Mouse (Mus musculus) kidney, postnatal 14 days (tissue): ENCODE measurements around the gene Edil3.

Experiments
- DNase-seq: peaks from one replicate; pipeline ENCODE4 v3.0.0; 2022; ENCODE audit warnings: mixed read lengths

Edil3 gene

DNA sequence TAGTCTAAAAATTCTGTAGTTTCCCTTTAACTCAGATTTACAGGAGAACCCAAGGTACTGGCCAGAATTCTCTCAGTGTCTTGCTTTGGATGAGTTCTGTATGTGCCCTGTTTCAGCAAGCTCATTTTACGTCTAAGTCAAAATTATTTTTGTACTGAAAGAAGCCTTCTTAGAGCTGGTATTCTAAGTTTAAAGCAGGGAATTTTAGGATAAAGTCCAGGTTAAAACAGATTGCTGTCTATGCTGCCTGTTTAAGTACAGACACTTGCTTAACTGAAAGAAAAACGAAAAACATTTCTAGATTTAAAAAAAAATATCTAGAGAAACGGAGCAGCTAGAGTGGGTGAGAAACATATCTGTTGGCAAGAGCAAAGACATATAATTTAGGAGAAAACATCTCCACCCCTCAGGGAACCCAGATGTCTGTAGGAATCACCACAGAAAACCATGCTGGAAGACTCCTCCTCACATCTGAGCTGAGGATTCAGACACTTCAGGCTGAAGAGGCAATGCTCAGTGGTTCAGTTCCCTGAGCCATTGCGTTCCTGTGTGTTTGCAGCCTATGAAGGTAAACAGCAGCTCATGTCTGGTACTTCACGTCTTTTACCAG is 465.5 kb downstream of the Edil3 start:
- DNase-seq: no peak

DNA sequence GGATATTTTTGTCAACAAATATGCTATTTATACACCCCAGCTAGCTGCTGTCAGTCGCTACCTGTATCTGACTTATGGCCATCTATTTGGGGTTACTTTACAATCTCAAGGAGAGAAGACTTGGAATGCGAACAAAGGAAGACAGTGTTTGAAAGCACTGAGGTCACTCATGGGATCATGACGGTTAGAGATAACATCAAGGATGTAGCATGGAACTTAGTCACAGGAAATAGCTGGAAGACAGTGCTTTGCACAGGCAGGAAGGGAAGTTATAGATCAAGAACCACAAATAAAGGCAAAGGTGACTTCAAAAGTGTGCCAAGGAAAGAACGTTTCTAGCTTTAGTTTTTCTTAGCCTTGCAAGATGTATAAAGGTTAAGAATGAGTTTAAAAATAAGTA is 466.9 kb downstream of the Edil3 start:
- peak; percentile 15 for DNase-seq

DNA sequence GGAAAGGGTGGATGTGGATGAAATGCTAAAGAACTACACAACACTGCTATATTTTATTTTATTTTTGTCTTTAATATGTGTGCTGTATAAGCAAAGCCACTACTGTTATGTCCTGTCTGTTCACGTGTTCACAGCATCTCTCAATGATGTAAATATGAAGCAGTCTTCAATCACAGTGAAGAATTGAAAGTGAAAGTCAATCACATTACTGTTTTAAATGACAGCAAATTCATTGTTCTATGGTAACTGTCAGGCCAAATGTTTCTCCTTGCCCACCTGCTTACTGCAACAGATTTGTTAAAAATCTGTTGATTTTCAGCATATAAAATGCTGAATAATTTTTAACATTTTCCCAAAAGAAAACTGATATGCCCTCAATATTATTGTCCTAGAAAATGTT is 499.9 kb downstream of the Edil3 start:
- DNase-seq: no peak

GRCm38 (mm10) chr13:89324282-89324681 is 503.0 kb downstream of the Edil3 start:
- DNase-seq: no peak

DNA sequence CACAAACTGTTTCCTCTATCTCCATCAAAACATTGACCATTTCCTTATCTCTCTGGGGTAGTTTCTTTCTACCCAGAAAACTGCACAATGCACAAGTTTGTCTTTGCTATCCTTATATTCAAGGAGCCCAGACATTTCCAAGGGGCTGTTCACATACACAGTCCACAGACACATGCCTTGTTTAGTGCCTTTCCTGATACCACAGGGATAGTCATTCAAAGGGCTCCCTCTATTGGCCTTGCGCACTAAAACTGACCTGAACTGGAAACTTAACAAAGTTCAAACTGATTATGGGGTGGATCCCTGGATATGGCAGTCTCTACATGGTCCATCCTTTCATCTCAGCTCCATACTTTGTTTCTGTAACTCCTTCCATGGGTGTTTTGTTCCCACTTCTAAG is 513.2 kb downstream of the Edil3 start:
- peak; percentile 19 for DNase-seq

DNA sequence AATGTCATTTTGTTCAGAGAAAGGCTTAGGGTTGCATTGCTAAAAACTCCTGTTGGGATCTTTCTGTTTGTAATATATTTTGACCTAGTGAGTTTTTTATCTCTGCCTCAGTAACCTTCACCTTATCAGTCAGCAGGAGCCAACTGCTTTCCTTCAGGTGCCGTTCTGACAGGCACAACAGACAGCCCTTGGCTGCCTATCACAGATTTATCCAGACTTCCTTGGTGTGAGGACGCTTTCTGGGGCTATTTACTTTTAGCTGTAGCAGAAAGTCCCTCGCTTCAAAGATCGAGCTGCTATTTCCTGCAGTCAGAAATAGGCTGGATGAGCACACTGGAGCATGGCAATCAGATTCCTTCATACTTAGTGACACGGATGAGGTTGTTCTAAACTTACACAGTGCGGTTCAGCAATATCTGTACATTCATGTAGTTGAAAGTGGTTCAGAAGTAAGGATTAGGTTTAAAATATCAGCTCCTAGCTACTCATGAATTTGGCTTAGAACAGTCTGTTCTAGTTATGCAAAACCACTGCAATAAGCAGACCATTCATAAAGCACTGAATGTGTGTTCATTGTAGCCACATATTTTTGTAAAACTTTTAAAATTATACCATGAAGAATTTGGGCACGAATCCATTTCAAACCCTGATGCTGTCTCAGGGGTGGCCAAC is 514.8 kb downstream of the Edil3 start:
- DNase-seq: no peak

DNA sequence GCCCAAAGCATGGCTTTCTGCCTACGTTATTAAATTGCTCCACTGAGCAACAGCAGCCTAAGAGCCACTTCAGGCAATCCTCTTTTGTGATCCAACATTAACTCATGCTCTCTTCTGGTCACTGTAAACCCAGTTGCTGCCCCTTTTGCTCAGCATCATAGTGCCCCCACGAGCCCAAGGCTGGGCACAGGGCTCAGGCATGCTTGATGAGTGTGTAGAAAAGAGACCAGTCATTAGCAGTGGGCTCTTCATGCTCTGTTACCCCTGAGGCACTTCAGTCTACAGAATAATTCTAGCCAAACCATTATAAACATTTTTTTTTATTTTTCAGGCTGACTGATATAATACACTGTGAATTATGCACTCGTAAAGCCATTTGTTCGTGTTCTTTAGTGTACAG is 517.8 kb downstream of the Edil3 start:
- no peak for DNase-seq

GRCm38 (mm10) chr13:89339776-89340175 is 518.5 kb downstream of the Edil3 start:
- DNase-seq: no peak

GRCm38 (mm10) chr13:89355234-89355633 is 534.0 kb downstream of the Edil3 start:
- no peak for DNase-seq

GRCm38 (mm10) chr13:89358407-89358806 is 537.1 kb downstream of the Edil3 start:
- no peak for DNase-seq

DNA sequence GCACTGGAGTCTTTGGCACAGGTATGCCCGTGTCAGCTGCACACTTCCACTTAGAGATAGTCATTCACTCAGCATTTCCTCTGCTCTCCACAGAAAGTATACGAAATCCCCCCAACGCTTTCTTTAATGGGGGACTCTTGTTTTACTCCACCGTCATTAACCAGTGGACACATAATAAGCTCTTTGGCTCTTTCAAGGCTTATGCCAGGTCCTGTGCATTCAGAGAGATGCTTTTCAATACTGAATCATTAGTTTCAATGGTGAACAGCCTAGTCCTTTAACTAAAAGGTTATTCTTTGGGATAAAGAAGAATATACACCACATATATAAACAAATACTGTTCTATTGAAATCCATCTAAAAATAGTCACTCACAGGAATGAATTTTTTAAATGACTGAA is 541.0 kb downstream of the Edil3 start:
- no peak for DNase-seq

- no peak for DNase-seq
Observed at GRCm38 (mm10) chr13:89371253-89371652, 550.0 kb downstream of the Edil3 start.

GRCm38 (mm10) chr13:89371656-89372240 is 550.5 kb downstream of the Edil3 start:
- DNase-seq: no peak
